ENCODE assay signal across 7 mouse cellular contexts in the genomic region with DNA sequence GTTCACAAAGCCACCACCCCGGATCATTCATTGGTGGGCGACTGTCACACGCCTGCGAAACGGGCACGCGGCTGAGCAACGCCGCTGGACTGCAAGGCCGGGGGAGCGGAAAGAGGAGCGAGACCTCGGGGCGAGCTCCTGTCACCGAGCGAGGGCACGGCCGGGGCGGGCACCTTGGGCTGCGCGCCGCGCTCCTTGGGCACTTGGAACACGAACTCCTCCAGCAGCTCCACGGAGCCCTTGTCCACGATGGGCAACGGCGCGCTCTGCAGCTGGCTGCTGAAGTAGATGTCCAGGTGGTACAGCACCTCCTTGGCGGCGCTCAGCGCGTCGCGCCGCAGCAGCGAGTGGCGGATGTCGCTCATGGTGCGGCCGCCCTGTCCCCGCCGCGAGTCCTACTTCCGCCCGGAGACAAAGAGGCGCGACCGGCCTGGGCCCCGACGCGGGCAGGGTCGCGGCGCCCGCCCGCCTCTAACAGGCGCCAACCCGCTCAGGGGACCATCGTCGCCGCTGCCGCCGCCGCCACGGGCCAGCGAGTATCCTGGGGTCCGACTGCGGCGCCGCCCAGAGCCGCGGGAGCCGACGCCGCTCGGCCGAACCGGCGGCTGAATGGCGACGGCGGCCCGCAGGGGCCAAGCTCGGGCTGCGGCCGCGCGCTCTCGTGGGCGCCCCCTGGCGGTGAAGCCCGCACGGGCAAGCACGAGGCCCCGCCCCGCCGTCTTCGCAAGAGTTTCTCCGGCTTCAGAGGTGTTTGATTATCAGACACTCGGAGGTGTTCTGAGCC. TPM values are rescaled to one million over a fixed set of nuclear protein-coding genes. Genes with fewer than 3 reads are reported as not detected.
DNase-seq lines count a peak whose midpoint lies in the region; ATAC-seq lines count a peak whose summit lies in the region.

A gene (minus strand): TSS at position 631 of the 784 bp plus-strand sequence.

- peak within 1 kb of the TSS; percentile 84 for H3K27ac ChIP-seq in intestine, embryonic 15.5 days
- H3K27ac ChIP-seq in midbrain, embryonic 10.5 days (replicated peaks) = peak within 1 kb of the TSS; percentile 99

- peaks cover 9% of the 10 kb centered on the region for H3K4me1 ChIP-seq in intestine, embryonic 15.5 days (replicated peaks)
- H3K4me1 ChIP-seq in midbrain, embryonic 10.5 days = peaks cover 29% of the 10 kb centered on the region

- peak within 1 kb of the TSS; percentile 96 for H3K9ac ChIP-seq in intestine, embryonic 15.5 days

- H3K9me3 ChIP-seq in intestine, embryonic 15.5 days = no peaks in the 10 kb centered on the region
- no peaks in the 10 kb centered on the region for H3K9me3 ChIP-seq in midbrain, embryonic 10.5 days (replicated peaks)

- peak; percentile 90 for ATAC-seq in intestine, embryonic 15.5 days

- peak within 1 kb of the TSS; percentile 95 for H3K4me3 ChIP-seq in intestine, embryonic 15.5 days (replicated peaks)
- H3K4me3 ChIP-seq in midbrain, embryonic 10.5 days = peak within 1 kb of the TSS; percentile 88

- peaks cover 27% of the 10 kb centered on the region; the same call in 1 of the 2 replicates for H3K36me3 ChIP-seq in intestine, embryonic 15.5 days
- peaks cover 80% of the 10 kb centered on the region for H3K36me3 ChIP-seq in midbrain, embryonic 10.5 days

- H3K27me3 ChIP-seq in intestine, embryonic 15.5 days (replicated peaks) = no peaks in the 10 kb centered on the region
- H3K27me3 ChIP-seq in midbrain, embryonic 10.5 days (ENCODE audit: low read depth, poor library complexity, severe bottlenecking) = no peaks in the 10 kb centered on the region

- peak; percentile 89 to 96 for DNase-seq in adrenal gland, adult (ENCODE audit: inconsistent age in 2 of 2, low spot score in 1 of 2)
- DNase-seq in embryo, embryonic 10.5 days (ENCODE audit: low spot score) = peak; percentile 86
- peak; percentile 85 for DNase-seq in gastrocnemius, postnatal 25 days
- DNase-seq in left cerebral cortex, postnatal 25 days (ENCODE audit: low spot score in 2 of 2) = peak; percentile 87 to 92
- peak; percentile 91 for DNase-seq in midbrain, embryonic 10.5 days (ENCODE audit: low spot score)
- peak; percentile 96 for DNase-seq in right cerebral cortex, postnatal 4 days

- H3K4me2 ChIP-seq in intestine, embryonic 15.5 days (replicated peaks) = peak within 1 kb of the TSS; percentile 84

- under 1% methylated on average over 99 of the region's 101 CpGs for WGBS in intestine, embryonic 15.5 days
- under 1% methylated on average over 101 of the region's 101 CpGs for WGBS in midbrain, embryonic 10.5 days

- intact Hi-C loops in left cerebral cortex, postnatal 25 days (cut with DNase I) = no loop called here

RNA-seq across cellular contexts. Expression of the gene that starts here (rescaled TPM):
- 10 to 100 TPM in 1 of 2 experiments, 1 to 10 TPM in 1; 8.1 to 11.2 TPM for total RNA-seq in gastrocnemius, postnatal 25 days (2021)
- 33.9 and 35.6 TPM in 2 replicates for polyA plus RNA-seq in intestine, embryonic 15.5 days (2015; fragmentation: Nextera tagmentation; extraction: Ambion mirVana)
- 10 to 100 TPM; 24.4 to 24.7 TPM for total RNA-seq in left cerebral cortex, postnatal 25 days (2021)
- polyA plus RNA-seq in midbrain, embryonic 10.5 days (2016; fragmentation: Nextera tagmentation; extraction: Ambion mirVana) = 59.2 and 61.7 TPM in 2 replicates

Comparison
In these comparisons a context has a peak if more than half of its experiments do, and no peak if none do; other contexts are left out.
1. Peak in every context shown above with its lines: DNase-seq, ATAC-seq, H3K4me3 ChIP-seq and H3K27ac ChIP-seq.